Mouse (Mus musculus) midbrain, embryonic 16.5 days (tissue): ENCODE data around the gene Insl6. TPM values are rescaled to one million over a fixed set of nuclear protein-coding genes. Genes with fewer than 3 reads are reported as not detected.

Experiments
- ATAC-seq: fragments of 200-750 bp; cut with Nextera tagmentation; 2 replicates; pipeline ENCODE4 v1.8.0; 2017; ENCODE audit warnings: moderate TSS enrichment
- H3K27ac ChIP-seq: fragments of 300-500 bp; sonication (generic); 2 replicates; pipeline ENCODE4 v1.5.1; 2014; ENCODE audit warnings: mild to moderate bottlenecking, low read length, mixed read lengths
- H3K27me3 ChIP-seq: fragments of 300-500 bp; sonication (generic); 2 replicates; pipeline ENCODE4 v1.6.1; 2014; ENCODE audit warnings: low read depth, low read length, mixed read lengths; ENCODE audit not compliant: control insufficient read depth, insufficient read depth
- H3K36me3 ChIP-seq: fragments of 300-500 bp; sonication (generic); 2 replicates; pipeline ENCODE4 v1.6.1; 2014; ENCODE audit warnings: mild to moderate bottlenecking, low read length, moderate library complexity, mixed read lengths; ENCODE audit not compliant: control insufficient read depth, insufficient read depth
- H3K4me1 ChIP-seq: fragments of 300-500 bp; sonication (generic); 2 replicates; pipeline ENCODE4 v1.6.1; 2014; ENCODE audit warnings: mild to moderate bottlenecking, low read length, mixed read lengths; ENCODE audit not compliant: control insufficient read depth, insufficient read depth
- H3K4me2 ChIP-seq: fragments of 300-500 bp; sonication (generic); 2 replicates; pipeline ENCODE4 v1.6.1; 2014; ENCODE audit warnings: mild to moderate bottlenecking, low read length, mixed read lengths
- H3K4me3 ChIP-seq: fragments of 300-500 bp; sonication (generic); 2 replicates; pipeline ENCODE4 v1.5.1; 2014; ENCODE audit warnings: low read depth, mild to moderate bottlenecking, low read length, moderate library complexity, mixed read lengths
- H3K9ac ChIP-seq: fragments of 300-500 bp; sonication (generic); 2 replicates; pipeline ENCODE4 v1.6.1; 2014; ENCODE audit warnings: low read depth, low read length, mixed read lengths
- H3K9me3 ChIP-seq: fragments of 300-500 bp; sonication (generic); replicated peaks from 2 replicates; pipeline ENCODE4 v1.6.1; 2014; ENCODE audit warnings: mild to moderate bottlenecking, low read length, mixed read lengths; ENCODE audit not compliant: control insufficient read depth, poor library complexity, severe bottlenecking
- WGBS: fragments of 180-500 bp; shearing (Covaris S2); extraction: QIAGEN DNeasy Blood & Tissue Kit; methylation state at CpG from one replicate; pipeline ENCODE4 v1.1.7; 2014; 5-methylcytosine and 5-hydroxymethylcytosine counted together
- polyA plus RNA-seq: library from polyadenylated mRNA; unstranded; fragments of >200 nt; fragmentation: Nextera tagmentation; extraction: Ambion mirVana; gene quantifications from 2 replicates; pipeline ENCODE4 v1.2.1, GENCODE M21; 2015

Insl6 gene
- polyA plus RNA-seq, 1 experiment from 2014 or later: 0.82 TPM

DNA sequence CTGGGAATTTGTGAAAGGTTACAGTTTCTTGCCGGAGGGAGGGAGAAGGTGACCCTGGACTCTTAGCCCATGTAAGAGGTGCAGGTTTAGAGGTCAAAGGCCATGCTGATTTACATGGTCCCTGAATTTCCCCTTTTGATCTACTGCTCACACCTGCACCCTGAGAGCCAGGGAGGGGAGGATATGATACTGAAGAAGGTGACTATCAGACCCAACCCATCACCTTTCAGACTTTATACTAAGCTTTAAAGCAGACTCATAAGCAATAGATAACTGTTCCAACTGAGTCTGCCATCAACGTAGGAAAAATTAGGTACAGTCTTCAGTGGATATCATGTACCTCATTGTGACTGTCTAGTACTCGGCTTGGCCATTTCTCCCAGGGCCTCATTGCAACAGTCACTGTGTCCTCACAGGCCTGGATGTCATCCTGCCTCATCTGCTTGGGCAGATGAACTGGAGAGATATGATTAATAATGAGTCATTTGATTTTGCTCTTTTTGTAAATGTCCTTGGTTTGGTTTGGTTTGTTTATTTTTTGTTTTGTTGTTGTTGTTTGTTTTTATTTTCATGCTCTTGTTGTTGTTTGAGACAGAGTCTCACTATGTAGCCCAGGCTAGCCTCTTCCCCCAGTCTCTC, 43.6 kb upstream of the Insl6 start:
- no peaks in the 10 kb centered on the region for H3K36me3 ChIP-seq
- H3K4me1 ChIP-seq: peaks cover 10% of the 10 kb centered on the region; the same call in 1 of the 2 replicates
- no peak overlapping the region for H3K27ac ChIP-seq
- H3K9ac ChIP-seq: no peak overlapping the region
- H3K9me3 ChIP-seq: no peaks in the 10 kb centered on the region
- WGBS: 86% methylated on average over 3 of the region's 3 CpGs
- H3K4me2 ChIP-seq: no peak overlapping the region
- no peak for ATAC-seq
- H3K4me3 ChIP-seq: no peak overlapping the region
- no peaks in the 10 kb centered on the region for H3K27me3 ChIP-seq

DNA sequence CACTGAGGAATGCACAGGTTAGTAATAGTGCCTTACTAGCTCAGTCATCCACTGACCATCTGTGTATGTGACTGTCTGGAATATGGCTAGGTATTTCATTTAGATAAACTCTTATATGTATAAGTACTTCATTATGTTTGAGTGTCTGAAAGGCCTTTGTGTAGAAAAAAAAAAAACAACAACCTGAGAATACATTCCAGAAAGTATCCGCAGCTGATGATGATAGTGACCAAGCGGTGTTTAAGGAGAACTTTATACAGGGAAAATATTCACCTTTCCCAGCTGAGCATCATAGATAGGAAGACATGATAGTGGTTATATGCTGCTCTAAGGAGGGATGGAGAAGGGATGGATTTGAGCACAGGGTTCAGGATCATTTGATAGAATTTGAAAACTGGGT, 42.9 kb upstream of the Insl6 start:
- peaks cover 7% of the 10 kb centered on the region; the same call in 1 of the 2 replicates for H3K4me1 ChIP-seq
- no peaks in the 10 kb centered on the region for H3K9me3 ChIP-seq
- no peak for ATAC-seq
- H3K27me3 ChIP-seq: no peaks in the 10 kb centered on the region
- H3K4me3 ChIP-seq: no peak overlapping the region
- no peak overlapping the region for H3K27ac ChIP-seq
- no peaks in the 10 kb centered on the region for H3K36me3 ChIP-seq
- H3K9ac ChIP-seq: no peak overlapping the region
- no peak overlapping the region for H3K4me2 ChIP-seq
- WGBS: 88% methylated on average over 2 of the region's 2 CpGs

DNA sequence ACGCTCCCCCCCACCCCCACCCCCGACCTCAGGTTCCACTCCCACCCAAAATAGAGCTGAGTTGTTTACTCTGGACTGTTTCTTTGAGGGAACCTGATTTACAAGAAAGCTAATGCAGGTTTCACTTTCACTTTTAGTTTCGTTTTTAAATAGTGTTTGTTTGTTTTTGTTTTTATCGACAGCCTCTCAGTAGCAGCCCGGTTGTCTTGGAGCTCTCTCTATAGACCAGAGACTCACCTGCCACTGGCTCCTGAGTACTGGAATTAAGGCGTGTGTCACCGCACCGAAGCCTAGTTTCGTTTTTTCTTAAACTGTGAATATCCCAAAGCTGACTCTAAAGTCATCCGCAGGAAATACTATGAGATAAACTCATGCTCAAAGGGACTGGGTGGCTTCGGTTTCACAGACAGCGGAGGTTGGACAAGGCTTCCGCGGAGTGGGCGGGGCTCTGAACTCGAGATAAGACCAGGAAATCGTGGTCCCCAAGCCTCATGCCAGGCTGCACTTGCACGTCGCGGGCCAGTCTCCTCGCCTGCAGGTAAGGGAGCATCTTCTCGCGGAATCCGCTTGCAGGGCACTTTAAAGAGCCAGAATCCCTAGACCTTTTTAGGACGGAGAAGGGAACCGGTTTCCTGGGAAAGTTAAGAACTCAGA, 41.9 kb upstream of the Insl6 start, which contains the start of the genes Plgrkt and Cd274:
Gene Plgrkt, minus strand, starts transcription at position 422 of the 654 bp plus-strand sequence.
Gene Cd274, plus strand, starts transcription at position 487 of the 654 bp plus-strand sequence.
- Histone ChIP-seq H3K4me1 (peaks cover 9% of the 10 kb centered on the region; the same call in 1 of the 2 replicates), H3K4me3 (peak within 1 kb of the TSS; percentile 46), H3K36me3 (no peaks in the 10 kb centered on the region), H3K27ac (no peak within 1 kb of the TSS), H3K4me2 (peak within 1 kb of the TSS; percentile 86), H3K9me3 (no peaks in the 10 kb centered on the region), H3K9ac (peak within 1 kb of the TSS; percentile 52), H3K27me3 (no peaks in the 10 kb centered on the region)
- 0 out of 2 replicates have a peak, but pooled peaks have one; percentile 31 for ATAC-seq
- 6% methylated on average over 26 of the region's 26 CpGs for WGBS

DNA sequence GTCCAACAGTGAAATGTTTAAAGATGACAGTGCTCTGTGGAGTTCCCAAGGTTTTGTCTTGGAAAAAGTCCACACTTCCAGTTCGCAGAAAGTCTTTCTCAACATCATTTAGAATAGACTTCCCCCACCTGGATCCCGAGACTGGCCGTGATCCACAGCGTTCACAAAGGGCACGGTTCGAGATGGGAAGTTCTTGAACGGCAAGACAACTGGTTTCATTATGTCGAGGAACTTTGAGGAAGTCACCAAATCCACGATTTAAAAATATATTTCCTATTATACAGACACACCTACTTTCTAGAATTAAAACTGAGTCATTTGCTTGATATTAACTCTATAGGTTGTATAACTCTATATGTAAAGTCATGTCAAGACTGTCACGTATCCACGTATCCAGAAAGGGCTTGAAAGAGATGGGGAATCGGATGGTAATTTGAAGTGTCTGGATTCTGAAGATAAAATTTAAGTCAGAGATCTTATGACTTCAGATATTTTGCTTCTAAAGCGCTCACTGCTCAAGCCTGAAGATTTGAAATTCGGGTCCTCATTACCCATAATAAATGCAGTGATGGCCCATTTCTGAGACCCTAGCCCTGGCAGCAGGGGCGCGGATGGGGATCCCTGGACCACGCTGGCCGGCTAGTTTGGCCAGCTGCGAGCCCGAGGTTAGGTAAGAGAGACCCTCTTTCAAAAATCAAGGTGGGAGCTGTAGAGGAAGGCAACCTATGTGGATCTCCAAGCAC, 41.2 kb upstream of the Insl6 start:
- Histone ChIP-seq H3K4me1 (peaks cover 9% of the 10 kb centered on the region; the same call in 1 of the 2 replicates), H3K27ac (no peak overlapping the region), H3K4me2 (peak overlapping the region; percentile 86), H3K27me3 (no peaks in the 10 kb centered on the region), H3K9ac (no peak overlapping the region), H3K36me3 (no peaks in the 10 kb centered on the region), H3K4me3 (peak overlapping the region; percentile 46), H3K9me3 (no peaks in the 10 kb centered on the region)
- WGBS: 63% methylated on average over 20 of the region's 20 CpGs
- ATAC-seq: no peak

DNA sequence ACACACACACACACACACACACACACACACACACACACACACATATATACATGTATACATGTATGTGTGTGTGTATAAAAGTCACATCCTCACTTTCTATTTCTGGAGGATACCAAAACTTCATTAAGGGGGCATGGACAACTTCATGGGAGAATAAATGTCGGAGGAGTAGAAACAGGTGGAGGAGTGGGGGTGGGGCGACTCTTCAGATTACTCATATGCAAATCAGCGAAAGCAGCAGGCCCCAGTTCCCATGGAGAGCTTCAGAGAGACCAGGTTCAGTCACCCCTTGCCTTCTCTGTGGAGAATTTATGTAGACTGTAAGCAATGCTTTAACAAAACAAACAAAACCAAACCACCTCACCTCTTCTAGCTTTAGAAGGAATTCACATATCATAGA, 39.9 kb upstream of the Insl6 start:
- no peak overlapping the region for H3K4me2 ChIP-seq
- WGBS: 20% methylated on average over 3 of the region's 3 CpGs
- no peak overlapping the region for H3K9ac ChIP-seq
- no peak overlapping the region for H3K27ac ChIP-seq
- H3K4me1 ChIP-seq: peaks cover 21% of the 10 kb centered on the region
- H3K9me3 ChIP-seq: no peaks in the 10 kb centered on the region
- no peak overlapping the region for H3K4me3 ChIP-seq
- ATAC-seq: no peak
- no peaks in the 10 kb centered on the region for H3K27me3 ChIP-seq
- H3K36me3 ChIP-seq: no peaks in the 10 kb centered on the region

DNA sequence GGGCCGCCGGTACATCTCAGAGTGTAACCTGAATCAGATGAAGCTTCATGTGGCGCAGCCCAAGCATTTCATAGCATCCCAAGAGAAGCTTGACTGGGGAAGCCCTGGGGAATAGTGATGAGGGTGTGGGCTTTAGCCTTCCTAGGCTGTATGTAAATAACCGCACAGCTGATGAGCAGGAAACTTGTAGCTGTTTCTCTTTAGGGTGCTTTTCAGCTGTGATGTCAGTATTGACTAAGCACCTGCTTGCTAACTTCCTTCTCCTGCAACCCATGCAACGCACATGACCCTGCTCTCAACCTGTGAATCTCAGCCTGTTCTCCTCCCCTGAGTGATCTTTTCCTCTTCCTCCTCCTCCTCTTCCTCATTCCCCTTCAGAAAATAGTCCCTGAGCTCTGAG, 38.9 kb upstream of the Insl6 start:
- no peaks in the 10 kb centered on the region for H3K36me3 ChIP-seq
- H3K9me3 ChIP-seq: no peaks in the 10 kb centered on the region
- H3K4me1 ChIP-seq: peaks cover 25% of the 10 kb centered on the region
- no peaks in the 10 kb centered on the region for H3K27me3 ChIP-seq
- H3K4me3 ChIP-seq: no peak overlapping the region
- no peak overlapping the region for H3K9ac ChIP-seq
- no peak for ATAC-seq
- H3K27ac ChIP-seq: no peak overlapping the region
- WGBS: 85% methylated on average over 5 of the region's 5 CpGs
- H3K4me2 ChIP-seq: no peak overlapping the region

DNA sequence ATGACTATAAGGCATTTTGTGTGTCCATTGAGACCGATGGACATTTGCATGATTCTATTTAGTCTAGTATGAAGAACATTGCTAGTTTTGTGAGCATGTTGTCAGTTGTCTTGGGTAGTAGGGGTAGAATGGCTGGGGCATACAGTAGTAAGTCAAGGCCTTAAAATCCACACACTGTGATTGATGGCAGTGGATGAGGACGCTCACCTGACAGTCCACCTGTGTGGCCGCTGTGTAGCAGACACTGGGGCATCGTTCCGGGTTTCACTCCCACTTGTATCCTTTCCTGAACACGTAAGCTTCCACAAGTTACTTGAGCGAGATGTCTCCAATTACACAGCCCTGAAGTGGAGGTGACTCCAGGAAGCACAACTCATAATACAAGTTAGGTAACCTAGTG, 38.4 kb upstream of the Insl6 start:
- no peak overlapping the region for H3K4me3 ChIP-seq
- H3K9me3 ChIP-seq: no peaks in the 10 kb centered on the region
- H3K4me2 ChIP-seq: no peak overlapping the region
- 93% methylated on average over 7 of the region's 7 CpGs for WGBS
- no peak overlapping the region for H3K27ac ChIP-seq
- no peaks in the 10 kb centered on the region for H3K27me3 ChIP-seq
- H3K36me3 ChIP-seq: no peaks in the 10 kb centered on the region
- ATAC-seq: no peak
- peaks cover 25% of the 10 kb centered on the region for H3K4me1 ChIP-seq
- no peak overlapping the region for H3K9ac ChIP-seq

DNA sequence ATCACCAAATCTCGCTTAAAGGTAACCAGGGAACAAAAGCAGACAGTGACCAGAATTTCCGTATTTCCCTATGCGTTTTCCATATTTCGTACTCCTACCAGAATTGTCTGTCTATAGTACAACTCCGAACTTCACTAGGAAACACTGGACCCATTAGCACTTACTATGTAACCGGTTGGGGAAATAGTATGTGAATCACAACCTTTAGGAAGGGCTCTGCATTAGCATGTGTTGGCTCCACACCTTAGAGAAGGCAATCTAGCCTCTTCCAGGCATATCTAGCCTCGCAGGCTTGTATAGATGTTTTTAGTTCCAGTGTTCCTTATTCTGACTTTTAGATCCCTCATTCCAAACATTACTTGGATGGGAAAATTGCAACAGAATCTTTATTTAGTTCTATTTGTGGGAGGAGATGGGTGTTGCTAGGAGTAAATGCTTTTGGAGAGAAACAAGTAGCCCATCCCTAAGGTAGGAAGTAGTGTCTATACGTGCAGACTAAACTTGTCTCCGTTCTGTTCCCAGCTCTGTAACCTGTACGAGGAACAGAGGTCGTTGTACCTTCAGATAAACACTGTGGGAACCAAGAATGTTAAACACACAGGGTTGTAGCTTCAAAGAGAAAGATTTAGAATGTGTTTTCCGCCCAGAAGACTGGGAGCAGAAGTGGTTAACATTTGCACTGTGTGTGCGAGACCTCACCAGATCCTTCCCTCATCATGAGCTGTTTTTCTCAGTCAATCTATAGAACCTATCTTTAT, 37.2 kb upstream of the Insl6 start:
- peak; percentile 61; the same call in 1 of the 2 replicates for ATAC-seq
- H3K27ac ChIP-seq: peak overlapping the region; percentile 75
- peaks cover 24% of the 10 kb centered on the region for H3K4me1 ChIP-seq
- peak overlapping the region; percentile 67 for H3K4me3 ChIP-seq
- no peaks in the 10 kb centered on the region for H3K27me3 ChIP-seq
- no peaks in the 10 kb centered on the region for H3K9me3 ChIP-seq
- peak overlapping the region; percentile 63 for H3K4me2 ChIP-seq
- 49% methylated on average over 13 of the region's 13 CpGs for WGBS
- H3K9ac ChIP-seq: peak overlapping the region; percentile 80
- no peaks in the 10 kb centered on the region for H3K36me3 ChIP-seq
